Mouse (Mus musculus) CD4-positive, CD25-positive, alpha-beta regulatory T cell, adult 2 months (primary cell): ENCODE data around the gene Ptpn13.

Source experiments
- DNase-seq: peaks from one replicate; pipeline ENCODE4 v3.0.0-alpha.2; 2012; ENCODE audit warnings: low read depth, low spot score

The Ptpn13 gene

GRCm38 (mm10) chr5:103644167-103644566 is 219.2 kb downstream of the Ptpn13 start:
- DNase-seq, result no peak

DNA sequence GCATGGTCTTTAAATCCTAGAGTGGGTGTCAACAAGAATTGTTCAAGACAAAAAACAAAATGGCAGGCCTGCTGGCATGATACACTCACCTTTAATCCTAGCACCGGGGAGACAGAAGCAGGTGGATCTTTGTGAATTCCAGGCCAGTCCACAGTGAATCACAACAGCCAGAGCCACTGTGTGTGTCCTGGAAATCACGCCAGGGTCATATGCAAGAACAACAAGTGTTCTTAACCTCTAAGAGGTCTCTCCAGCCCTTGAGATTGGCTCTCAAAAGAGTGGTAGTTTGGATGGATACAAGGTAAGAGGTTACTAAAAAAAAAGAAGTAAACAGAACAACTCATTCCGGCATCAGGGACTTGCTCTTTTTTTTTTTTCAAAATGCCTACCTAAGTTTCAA is 222.3 kb downstream of the Ptpn13 start:
- no peak for DNase-seq
